Mouse (Mus musculus): Measurements from ENCODE around the gene Cmpk1.
A peak's percentile ranks its signal among the peaks of the same experiment; 100 is the strongest.

Gene Cmpk1

DNA sequence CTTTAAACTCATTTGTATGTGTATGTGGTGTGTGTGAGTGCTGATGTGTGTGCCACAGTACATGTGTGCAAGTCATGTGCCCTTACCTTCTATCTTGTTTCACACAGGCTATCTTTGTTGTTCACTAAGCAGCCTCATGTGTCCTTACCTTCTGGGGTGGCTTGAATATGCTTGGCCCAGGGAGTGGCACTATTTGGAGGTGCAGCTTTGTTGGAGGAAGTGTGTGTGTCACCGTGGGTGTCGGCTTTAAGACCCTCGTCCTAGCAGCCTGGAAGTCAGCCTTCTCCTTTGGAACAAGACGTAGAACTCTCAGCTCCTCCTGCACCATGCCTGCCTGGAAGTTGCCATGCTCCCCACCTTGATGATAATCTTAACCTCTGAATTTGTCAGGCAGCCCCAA is 40.6 kb downstream of the Cmpk1 start:
- DNase-seq (ENCODE audit: low read depth, low spot score), result no peak

GRCm38 (mm10) chr4:114945021-114945420 is 42.0 kb downstream of the Cmpk1 start:
- DNase-seq (ENCODE audit: low read depth, low spot score), result no peak

DNA sequence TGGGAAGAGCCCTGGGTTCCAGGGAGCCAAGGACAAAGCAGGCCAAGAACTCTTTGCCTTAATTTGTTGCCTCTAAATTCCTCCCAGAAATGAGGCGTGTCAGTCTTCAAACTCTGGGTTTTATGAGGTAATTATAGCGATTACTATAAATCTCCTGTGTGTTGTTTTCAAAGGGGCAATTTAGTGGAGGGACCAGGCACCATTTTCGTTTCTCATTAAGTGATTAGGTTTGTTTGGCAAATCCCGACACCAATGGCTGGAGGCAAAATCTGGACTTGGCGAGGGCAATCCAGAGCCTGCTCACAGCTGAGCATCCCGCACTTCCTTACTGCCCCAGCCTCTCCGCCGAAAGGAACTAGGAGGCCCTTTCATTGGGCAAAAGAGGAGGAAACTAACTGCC is 44.5 kb downstream of the Cmpk1 start:
- DNase-seq (ENCODE audit: low read depth, low spot score), result peak; percentile 78

DNA sequence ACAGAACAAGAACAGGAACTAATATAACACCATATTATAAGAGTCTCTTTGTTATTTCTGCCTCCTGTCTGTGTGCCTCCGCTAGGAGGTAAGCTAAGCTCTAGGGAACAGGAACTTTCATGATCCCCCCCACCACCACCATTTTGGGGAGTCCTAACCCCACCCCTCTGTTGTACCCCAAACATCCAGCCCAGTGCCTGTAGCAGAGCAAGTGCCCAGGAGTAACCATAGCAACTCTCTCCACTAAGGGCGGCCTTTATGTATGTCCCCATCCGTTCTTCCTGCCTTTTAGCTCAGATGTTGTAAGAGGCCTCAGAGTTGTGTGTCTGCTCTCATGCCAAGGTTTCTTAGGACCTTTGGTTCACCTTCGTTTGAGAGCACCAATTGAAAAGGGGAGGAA is 44.9 kb downstream of the Cmpk1 start:
- no peak for DNase-seq (ENCODE audit: low read depth, low spot score)

DNA sequence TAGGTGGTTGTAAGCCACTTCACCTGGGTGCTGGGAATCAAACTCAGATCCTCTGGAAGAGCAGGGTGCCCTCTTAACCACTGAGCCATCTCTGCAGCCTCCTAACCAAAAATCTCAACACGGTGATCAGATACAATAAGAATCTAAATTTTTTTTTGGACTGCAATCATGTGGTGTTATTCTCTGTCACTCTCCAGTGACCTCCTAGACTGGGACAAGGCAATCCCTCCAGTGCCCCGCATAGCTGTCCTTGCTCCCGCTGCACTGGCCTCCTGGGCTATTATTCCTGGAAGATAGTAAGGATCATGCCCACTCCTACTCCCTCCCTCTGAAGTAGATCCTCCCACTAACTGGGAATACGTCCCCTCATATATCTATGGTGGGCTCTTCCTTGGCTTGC is 45.7 kb downstream of the Cmpk1 start:
- DNase-seq (ENCODE audit: low read depth, low spot score), result no peak

DNA sequence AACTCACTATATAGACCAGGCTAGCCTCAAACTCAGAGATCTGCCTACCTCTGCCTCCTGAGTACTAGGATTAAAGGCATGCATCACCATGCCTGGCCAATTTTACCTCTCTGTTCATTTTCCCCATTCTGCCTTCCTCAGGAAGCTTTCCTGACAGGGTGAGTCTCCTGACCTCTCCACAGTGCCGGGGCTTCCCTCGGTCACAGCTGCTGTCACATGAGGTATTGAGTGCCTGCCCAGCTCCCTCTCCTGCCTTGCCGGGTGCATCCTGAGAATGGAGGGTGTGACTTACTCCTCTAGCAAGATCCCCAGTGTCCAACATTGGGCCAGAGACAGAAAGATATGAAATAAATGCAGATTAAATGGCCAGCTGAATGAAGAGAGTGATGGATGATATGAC is 48.8 kb downstream of the Cmpk1 start:
- no peak for DNase-seq (ENCODE audit: low read depth, low spot score)

DNA sequence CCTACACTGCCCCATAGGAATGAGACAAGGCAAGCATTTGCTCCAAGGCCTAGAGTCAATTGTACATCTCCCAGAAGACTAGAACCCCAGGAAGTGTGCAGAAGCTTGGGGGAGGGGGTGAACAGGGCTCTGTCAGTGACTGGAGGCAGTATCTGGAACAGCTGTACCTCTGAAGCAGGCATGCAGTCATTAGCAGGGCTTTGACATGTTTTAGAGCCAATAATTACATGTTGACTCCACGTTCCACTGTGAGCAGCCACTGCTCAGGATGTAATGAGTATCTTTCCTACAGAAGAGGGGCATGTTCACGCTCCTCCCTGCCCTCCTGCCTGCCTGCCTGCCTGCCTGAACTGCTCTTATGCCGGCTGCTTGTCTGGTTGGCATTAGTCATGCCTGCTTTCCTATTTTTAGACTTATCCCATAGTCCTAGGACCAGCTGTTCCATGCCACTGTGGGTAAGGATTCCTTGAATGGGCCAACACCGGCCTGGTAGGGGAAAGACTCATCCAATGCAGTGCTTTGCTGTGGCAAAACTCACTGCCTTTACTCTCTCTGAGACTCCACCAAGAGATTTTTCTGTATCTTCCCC is 49.5 kb downstream of the Cmpk1 start:
- DNase-seq (ENCODE audit: low read depth, low spot score), result no peak

DNA sequence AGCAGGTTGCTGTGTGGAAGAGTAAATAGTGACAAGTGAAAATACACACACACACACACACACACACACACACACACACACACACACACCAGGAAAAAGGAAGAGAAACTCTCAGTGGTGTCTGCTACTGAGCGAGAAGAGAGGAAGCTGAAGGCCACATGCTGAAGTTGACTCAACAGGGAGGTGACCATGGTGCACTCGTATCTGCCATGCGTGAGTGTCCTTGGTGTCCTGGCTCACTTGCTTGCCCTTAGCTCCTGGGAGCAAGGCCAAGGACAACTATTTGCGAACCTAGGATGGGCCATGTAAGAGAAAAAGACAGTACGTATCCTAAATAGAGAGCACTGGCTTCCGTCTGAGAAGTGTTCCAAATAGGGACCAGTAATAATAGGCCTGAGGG is 52.9 kb downstream of the Cmpk1 start:
- no peak for DNase-seq (ENCODE audit: low read depth, low spot score)

DNA sequence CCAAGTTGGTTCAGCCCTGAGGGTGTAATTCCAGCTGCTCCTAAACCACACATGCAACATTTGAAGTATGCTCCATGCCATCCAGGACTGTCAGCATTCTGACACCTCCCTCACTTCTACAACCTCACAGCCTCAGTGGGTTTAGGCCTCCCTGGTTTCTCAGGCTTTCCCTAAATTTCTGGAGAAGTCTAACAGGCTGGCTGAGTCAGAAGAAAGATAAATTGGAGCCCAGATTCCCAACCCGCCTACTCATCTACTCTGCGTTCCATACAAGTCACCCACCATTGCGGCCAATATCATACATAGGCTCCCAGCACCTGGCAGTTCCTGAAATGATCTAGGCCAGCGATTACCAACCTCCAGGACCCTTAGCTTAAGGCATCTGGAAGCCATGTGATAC is 54.3 kb downstream of the Cmpk1 start:
- no peak for DNase-seq (ENCODE audit: low read depth, low spot score)

GRCm38 (mm10) chr4:114929155-114929554 is 57.9 kb downstream of the Cmpk1 start:
- no peak for DNase-seq (ENCODE audit: low read depth, low spot score)

GRCm38 (mm10) chr4:114925917-114926312 is 61.1 kb downstream of the Cmpk1 start, which contains the start of gene Foxe3:
Foxe3 (minus strand) TSS chr4:114926013.
- DNase-seq (ENCODE audit: low read depth, low spot score), result no peak

DNA sequence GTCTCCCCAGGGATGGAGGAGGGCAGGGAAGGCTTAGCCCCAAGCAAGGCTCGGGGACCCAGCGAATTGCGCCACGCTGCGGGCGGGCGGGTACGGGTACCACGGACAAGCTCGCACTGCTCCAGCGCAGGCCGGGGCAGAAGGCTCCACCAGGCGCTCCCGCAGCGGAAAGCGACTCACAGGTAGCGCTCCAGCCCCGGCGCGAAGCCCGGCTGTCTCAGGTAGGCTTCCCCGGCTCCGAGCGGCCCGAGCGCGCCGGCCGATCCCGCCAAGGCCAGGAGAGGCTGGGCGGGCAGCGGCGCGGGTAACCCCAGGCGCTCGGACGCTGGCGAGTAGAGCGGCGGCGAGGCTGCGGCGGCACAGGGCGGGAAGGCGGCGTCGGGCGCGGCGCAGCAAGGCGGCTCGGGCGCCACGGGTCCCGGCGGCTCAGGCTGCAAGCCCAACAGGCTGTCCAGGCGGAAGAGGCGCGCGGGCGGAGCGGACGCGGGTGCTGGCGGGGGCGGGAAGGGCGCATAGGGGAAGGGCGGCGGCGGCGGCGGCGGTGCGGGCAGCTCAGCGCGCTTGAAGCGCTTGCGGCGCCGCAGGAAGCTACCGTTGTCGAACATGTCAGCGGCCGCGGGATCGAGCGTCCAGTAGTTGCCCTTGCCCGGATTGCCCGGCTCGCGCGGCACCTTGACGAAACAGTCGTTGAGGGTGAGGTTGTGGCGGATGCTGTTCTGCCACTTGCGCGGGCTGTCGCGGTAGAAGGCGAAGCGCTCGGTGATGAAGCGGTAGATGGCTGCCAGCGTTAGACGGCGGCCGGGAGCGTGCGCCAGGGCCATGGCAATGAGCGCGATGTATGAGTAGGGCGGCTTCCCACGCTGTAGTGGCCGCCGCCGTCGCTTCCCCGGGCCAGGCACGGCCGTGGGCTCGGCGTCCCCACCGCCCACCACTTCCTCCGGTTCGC is 61.8 kb downstream of the Cmpk1 start:
- DNase-seq (ENCODE audit: low read depth, low spot score), result no peak

DNA sequence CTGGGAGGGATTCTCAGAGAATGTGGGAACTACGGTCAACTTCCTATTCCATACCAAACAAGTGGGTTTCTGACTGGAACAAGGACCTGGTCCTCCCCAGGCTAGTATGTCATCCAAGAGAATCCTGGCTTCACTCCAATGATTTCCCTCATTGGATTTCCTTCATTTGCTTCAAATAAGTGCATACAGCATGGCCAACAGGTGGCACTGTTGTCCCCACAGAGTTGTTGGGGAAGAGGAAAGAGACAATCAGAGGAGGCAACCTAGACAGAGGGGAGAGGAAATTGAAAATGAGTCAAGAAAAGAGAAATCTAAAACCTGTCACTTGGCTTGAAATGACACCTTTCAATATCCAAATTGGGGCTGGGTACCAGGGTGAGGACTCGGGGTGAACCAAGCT is 70.0 kb downstream of the Cmpk1 start:
- no peak for DNase-seq (ENCODE audit: low read depth, low spot score)

DNA sequence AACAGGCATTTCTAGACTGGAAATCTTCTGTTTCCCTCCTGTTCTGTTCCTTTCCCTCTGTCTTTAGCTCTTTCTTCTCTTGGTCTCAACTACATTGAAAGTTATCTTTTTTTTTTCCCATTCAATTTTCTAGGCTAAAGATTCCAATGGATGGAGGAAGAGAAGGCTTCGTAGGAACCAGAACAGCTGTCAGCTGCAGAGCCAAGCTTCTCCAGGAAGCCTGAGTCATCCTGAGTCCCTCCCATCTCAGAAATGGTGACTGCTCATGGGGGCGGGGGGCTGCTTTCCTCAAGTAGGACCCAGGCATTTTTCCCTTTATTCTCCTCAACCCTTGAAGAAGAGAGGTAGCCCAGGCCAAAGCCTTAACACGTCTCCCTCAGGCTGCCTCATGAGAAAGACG is 71.0 kb downstream of the Cmpk1 start:
- no peak for DNase-seq (ENCODE audit: low read depth, low spot score)

- peak; percentile 79 for DNase-seq (ENCODE audit: low read depth, low spot score)
Observed at GRCm38 (mm10) chr4:114913594-114913962, 73.5 kb downstream of the Cmpk1 start.

DNA sequence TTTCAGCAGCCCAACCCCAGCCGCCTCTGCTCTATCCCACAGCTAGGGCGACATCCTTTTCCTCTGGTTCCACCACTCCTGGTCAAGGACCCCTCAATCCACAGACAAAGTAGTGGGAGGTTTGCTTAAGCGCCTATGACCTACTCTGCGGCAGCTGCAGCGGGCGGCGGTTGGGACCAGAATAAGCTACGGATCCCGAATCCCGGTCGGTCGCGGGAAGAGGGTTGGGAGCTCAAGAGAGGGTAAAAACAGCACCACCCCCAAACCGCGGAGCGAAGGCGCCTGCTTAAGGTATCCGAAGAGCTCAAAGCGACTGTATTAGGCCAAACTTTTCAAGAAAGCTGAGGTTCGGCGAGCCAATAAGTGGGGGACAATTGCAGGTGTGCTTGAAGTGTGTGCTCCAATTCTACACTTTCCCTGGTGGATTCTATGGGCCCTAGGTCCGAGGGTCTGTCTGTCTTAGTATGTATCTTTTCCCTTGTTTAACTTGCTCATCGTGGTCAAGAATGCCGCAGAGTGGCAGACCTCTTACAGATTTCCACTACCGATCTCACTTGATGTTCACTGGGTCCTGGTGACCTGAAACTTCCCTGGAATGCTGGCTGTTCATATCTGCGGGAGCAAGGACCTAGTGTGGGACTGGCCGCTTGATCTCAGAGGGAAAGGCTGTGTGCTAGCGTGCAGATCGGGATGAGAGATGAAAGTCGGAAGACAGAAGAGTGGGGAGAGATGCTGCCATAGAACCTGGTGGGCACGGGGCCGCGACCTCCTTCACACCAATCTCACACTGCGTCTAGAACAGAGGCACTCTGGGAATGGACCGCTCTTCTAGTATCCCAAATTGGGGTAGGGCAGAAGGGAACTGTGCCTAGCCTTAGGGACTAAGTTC is 74.1 kb downstream of the Cmpk1 start:
- DNase-seq (ENCODE audit: low read depth, low spot score), result no peak

DNA sequence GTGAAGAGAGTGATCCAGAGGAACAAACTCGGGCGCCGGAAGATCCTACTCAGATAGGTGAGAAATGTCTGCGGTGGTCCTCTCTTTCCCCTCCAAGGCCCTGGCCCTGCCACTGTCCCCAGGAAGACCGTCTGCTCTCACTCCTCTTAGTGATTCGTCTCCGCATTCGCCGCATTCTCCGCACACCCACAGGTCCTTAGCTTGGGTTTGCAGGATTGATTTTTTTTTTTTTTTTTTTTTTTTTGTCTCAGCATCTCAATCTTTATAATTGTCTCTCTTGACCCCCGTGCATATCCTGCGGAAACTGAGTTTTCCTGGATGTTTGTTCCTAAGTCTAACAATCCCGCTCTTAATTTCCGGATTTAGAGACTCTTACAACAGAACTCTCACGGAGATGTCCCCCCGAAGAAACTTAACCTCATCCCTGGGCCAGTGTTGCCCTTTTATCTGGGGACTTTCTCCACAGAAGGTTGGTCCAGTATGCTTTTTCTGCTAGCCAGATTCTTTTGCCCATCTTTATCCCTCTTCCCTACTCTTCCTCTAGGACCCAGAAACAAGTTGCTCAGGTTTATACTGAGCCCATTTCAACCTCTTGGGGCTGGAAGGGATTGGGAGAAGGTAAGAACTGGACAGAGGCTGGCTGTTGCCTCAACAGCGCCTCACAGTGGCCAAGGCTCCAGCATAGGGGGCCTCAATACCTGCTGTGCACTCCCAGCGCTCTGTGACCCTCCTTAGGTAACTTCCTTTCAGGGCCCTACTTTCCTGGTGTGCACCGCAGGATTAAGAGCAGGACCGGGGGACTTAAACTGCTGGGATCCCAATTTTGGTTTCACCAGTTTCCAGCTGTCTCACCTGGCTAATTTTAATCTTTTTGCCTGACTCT is 77.2 kb downstream of the Cmpk1 start:
- DNase-seq (ENCODE audit: low read depth, low spot score), result peak; percentile 75
